Mouse (Mus musculus) limb, embryonic 15.5 days (tissue): ENCODE results near the gene Dennd1a. TPM values are rescaled to one million over a fixed set of nuclear protein-coding genes. Genes with fewer than 3 reads are reported as not detected.
A peak's percentile ranks its signal among the peaks of the same experiment; 100 is the strongest.

Experiments
- ATAC-seq: fragments of 200-750 bp; cut with Nextera tagmentation; 2 replicates; pipeline ENCODE4 v1.8.0; 2017; ENCODE audit warnings: low read depth, moderate TSS enrichment; ENCODE audit not compliant: insufficient number of reproducible peaks, low FRiP score, low TSS enrichment
- H3K27ac ChIP-seq: fragments of 300-500 bp; sonication (generic); 2 replicates; pipeline ENCODE4 v1.5.1; 2015; ENCODE audit warnings: moderate library complexity, mild to moderate bottlenecking, inconsistent platforms
- H3K27me3 ChIP-seq: fragments of 300-500 bp; sonication (generic); 2 replicates; pipeline ENCODE4 v1.6.1; 2015; ENCODE audit warnings: inconsistent platforms
- H3K36me3 ChIP-seq: fragments of 300-500 bp; sonication (generic); 2 replicates; pipeline ENCODE4 v1.6.1; 2015; ENCODE audit warnings: inconsistent platforms
- H3K4me1 ChIP-seq: fragments of 300-500 bp; sonication (generic); 2 replicates; pipeline ENCODE4 v1.6.1; 2015; ENCODE audit warnings: inconsistent platforms
- H3K4me2 ChIP-seq: fragments of 300-500 bp; sonication (generic); 2 replicates; pipeline ENCODE4 v1.6.1; 2015; ENCODE audit warnings: mild to moderate bottlenecking, inconsistent platforms
- H3K4me3 ChIP-seq: fragments of 300-500 bp; sonication (generic); 2 replicates; pipeline ENCODE4 v1.5.1; 2015; ENCODE audit warnings: mild to moderate bottlenecking, inconsistent platforms
- H3K9ac ChIP-seq: fragments of 300-500 bp; sonication (generic); 2 replicates; pipeline ENCODE4 v1.6.1; 2015; ENCODE audit warnings: inconsistent platforms
- H3K9me3 ChIP-seq: fragments of 300-500 bp; sonication (generic); 2 replicates; pipeline ENCODE4 v1.6.1; 2016; ENCODE audit warnings: inconsistent platforms
- WGBS: fragments of 180-500 bp; shearing (Covaris S2); methylation state at CpG from one replicate; pipeline ENCODE4 v1.1.7; 2015; 5-methylcytosine and 5-hydroxymethylcytosine counted together
- microRNA-seq: library from miRNA; unstranded; fragments of <30 nt; microRNA quantifications from one replicate; pipeline ENCODE4, GENCODE M21; 2016
- polyA plus RNA-seq: library from polyadenylated mRNA; unstranded; fragments of >200 nt; fragmentation: Nextera tagmentation; extraction: Ambion mirVana; gene quantifications from 2 replicates; pipeline ENCODE4 v1.2.1, GENCODE M21; 2015

The Dennd1a gene
- polyA plus RNA-seq, 1 experiment from 2014 or later, result 13.0 TPM

GRCm38 (mm10) chr2:37756220-37756930 lies 530.8 kb downstream of the Dennd1a start:
- 72% methylated on average over 2 of the region's 2 CpGs for WGBS
- Histone ChIP-seq H3K27ac (no peak overlapping the region), H3K36me3 (no peaks in the 10 kb centered on the region), H3K9ac (no peak overlapping the region), H3K4me2 (no peak overlapping the region), H3K4me1 (peaks cover 34% of the 10 kb centered on the region), H3K9me3 (no peaks in the 10 kb centered on the region), H3K27me3 (no peaks in the 10 kb centered on the region), H3K4me3 (no peak overlapping the region)
- ATAC-seq, result no peak

GRCm38 (mm10) chr2:37751114-37751513 lies 536.1 kb downstream of the Dennd1a start:
- Histone ChIP-seq H3K9ac (no peak overlapping the region), H3K9me3 (no peaks in the 10 kb centered on the region), H3K36me3 (no peaks in the 10 kb centered on the region), H3K27me3 (no peaks in the 10 kb centered on the region), H3K4me2 (no peak overlapping the region), H3K4me3 (no peak overlapping the region), H3K27ac (no peak overlapping the region), H3K4me1 (peaks cover 36% of the 10 kb centered on the region)
- WGBS, result 90% methylated on average over 1 of the region's 1 CpGs
- no peak for ATAC-seq

- ATAC-seq, result no peak
Observed at GRCm38 (mm10) chr2:37749323-37749722, 537.9 kb downstream of the Dennd1a start.

More at GRCm38 (mm10) chr2:37749323-37749722, 537.9 kb downstream of the Dennd1a start:
- Histone ChIP-seq H3K9ac (no peak overlapping the region), H3K4me3 (no peak overlapping the region), H3K36me3 (no peaks in the 10 kb centered on the region), H3K27me3 (no peaks in the 10 kb centered on the region), H3K4me2 (no peak overlapping the region), H3K4me1 (peaks cover 30% of the 10 kb centered on the region), H3K9me3 (no peaks in the 10 kb centered on the region), H3K27ac (peak overlapping the region; percentile 91)
- 31% methylated on average over 6 of the region's 6 CpGs for WGBS

Small RNAs within 50 kb of the gene (microRNA-seq; reads per million reads assigned to microRNA genes)
- gene Gm44455, result not detected

Other genes with a start within 250 kb of the Dennd1a start
- gene Lhx2, start 51.9 kb upstream of the Dennd1a start, polyA plus RNA-seq, result 5.1 and 8.5 TPM in 2 replicates
- 118 TPM in 2 replicates for gene Nek6, start 224.3 kb upstream of the Dennd1a start, polyA plus RNA-seq